Mouse (Mus musculus): ENCODE data around the gene Olfr455.

Gene Olfr455

DNA sequence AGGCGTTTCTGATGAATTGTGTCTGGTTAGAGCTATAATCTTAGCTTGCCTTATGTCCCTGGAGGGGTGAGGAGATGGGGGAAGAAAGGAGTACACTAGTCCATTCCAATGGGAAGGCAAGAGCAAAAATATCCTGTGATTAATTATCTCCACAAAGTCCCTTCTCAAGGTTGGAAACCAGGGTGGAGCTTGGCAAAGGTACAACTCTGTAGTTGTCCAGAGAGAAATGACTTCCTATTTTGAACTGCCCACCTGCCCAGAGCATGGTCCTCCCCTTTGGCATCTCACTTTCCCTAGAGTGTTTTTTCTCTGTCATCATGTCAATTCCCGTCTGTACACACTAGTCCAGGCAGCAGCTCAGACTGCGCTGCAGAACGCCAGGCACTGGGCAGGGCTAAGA is at the start of gene Olfr455:
Olfr455 (minus strand) TSS at position 127 of the 400 bp plus-strand sequence.
- in situ Hi-C loops (cut with MboI, MseI): no loop called here

DNA sequence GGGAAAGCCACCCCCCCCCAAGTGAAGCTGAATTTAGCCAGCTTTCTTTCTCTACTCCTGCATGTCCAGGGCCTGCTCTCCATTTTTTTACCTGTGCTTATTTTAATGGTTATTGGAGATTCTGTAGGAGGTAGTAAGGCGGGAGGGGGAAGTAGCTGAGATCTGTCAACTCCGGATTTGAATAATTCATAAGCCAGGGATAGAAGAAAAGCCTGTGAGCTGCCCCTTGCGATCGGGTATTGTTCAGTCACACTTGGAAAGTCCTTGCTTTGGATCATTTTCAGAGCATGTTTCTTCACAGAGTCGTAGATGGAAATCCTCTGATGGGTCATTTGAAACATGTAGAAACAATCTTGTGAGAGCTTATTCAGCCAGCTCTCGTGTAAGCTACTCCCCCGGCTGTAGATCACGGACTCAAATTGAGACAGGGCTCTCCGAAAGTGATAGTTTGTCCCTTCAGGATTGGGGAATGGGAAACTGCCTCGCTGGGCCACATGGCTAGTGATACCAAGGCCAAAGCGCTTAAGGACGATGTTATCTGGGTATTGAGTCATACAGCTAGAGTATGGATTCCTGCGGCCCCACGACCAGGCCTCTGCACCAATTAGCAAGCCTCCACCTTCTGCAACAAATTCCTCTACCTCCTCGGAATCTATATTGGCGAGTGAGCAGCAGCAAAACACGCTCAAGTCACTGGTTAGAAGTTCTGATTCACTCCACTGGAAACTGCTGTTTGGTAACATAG is 45.9 kb upstream of the Olfr455 start:
- in situ Hi-C loops (cut with MboI, MseI): loop anchor here (25.0 kb wide), 1 partner anchor 981 kb away; the partner anchor contains the start of gene Ephb6 (in 2 of the 2)

DNA sequence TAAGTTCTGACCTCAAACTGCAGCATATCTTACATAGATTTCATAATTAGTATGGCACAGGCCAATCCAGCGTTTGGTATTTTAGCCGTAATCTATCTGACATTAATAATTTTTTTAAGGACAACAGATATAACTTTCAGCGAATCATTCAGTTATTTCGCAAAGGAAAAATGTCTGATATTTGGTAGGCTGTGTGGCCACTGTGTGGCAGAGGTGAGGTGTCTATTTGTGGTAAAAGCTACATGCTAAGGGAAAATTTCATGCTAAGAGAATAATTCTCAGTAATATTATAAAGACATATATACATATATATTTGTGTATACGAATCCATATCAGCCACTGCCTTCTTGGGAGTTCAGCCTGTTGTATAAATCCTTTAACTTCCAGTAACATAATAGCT is 39.2 kb upstream of the Olfr455 start:
- in situ Hi-C loops (cut with MboI, MseI): loop anchor here (5.0 to 25.0 kb wide), 5 partner anchors 282 to 1472 kb away; partner anchors contain the start of gene Ephb6 (in 2 of the 2)

DNA sequence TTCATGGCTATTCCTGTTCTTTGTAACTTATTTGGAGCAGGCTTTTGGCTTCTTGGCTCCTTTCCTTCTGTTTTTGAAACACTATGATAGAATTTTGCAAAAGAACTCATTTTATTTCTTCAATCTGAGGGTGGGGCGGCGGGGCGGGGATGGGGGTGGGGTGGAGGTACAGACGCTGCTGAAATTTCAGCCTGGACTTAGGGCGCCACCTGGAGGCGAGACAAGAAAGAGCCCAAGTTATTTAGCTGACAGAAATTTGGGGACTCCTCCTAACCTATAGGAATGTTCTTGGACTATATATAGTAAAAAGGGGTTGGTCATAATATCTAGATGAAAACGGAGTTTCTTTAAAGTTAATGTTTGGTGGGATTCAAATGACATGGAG is 36.1 kb upstream of the Olfr455 start:
- in situ Hi-C loops (cut with MboI, MseI): loop anchor here (5.0 to 25.0 kb wide), 6 partner anchors 279 to 1469 kb away; partner anchors contain the start of gene Ephb6 (in 2 of the 2)

DNA sequence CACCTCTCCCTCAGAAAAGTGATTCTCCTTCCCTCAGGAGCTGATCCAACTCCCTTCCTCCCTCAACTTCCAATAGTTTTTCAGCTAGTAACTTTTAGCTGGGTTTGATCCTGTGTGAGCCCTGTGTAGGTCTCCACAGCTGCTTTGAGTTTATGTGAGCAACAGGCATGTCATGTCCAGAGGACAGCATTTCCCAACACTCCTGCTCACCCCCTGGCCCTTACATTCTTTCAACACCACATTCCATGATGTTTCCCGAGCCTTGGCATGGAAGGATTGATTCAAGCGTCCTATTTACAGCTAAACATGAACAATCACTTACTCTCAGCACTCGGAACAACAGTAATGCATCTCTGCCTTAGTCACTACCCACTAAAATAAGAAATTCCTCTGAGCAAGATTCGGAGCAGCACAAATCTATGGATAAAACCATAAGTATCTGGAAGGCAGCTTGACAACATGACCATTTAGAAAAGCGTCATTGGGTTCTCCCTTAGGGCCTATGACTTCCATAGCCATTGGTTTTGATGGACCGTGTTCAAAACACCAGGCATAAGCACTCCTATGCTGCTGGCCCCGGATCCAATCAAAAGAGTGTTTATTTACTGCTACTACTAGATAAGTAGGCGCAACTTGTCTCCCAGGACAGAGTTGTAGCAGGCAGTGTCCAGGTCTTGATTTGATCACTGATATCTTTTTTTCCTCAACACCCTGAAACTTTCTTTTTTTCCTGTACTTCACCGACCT is 35.5 kb upstream of the Olfr455 start:
- in situ Hi-C loops (cut with MboI, MseI): loop anchor here (5.0 to 25.0 kb wide), 6 partner anchors 278 to 1468 kb away; partner anchors contain the start of gene Ephb6 (in 2 of the 2)

DNA sequence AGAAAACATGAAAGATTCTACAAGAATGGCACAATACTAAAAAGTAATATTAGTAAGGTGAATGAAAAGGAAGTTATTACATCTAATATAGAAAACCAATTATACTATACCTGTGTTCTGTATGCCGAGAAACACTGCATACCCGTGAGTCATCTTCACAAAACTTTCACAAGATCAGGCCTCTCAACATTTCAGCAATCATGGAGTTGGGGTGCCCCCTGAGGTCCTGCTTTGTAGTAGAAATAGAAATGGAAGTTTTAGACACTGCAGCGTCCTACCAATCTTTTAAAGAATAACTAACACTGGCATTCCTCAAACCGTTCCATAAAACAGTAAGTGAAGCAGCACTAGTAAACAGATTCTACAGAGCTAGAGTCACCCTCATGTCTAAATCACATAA is 31.3 kb upstream of the Olfr455 start:
- in situ Hi-C loops (cut with MboI, MseI): loop anchor here (25.0 kb wide), 1 partner anchor 966 kb away; the partner anchor contains the start of gene Ephb6 (in 2 of the 2)

DNA sequence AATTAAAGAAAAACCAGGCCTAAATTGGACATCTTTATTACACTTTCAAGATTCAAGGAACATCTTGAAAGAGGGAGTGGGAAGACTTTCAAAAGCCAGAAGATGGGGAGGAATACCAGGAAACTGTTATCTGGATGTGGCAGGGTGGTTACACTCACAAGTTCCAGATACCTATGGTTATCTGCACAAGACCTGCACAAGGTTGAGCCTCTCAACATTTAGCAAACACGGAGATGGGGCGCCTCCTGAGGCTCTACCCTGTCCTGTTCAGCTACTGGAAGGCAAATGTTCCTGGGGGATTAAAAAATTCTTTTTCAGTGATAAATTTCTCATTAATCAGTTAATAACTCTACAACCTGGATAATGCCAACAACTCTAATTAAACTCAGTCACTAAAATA is 30.0 kb upstream of the Olfr455 start:
- in situ Hi-C loops (cut with MboI, MseI): loop anchor here (25.0 kb wide), 1 partner anchor 965 kb away; the partner anchor contains the start of gene Ephb6 (in 2 of the 2)

DNA sequence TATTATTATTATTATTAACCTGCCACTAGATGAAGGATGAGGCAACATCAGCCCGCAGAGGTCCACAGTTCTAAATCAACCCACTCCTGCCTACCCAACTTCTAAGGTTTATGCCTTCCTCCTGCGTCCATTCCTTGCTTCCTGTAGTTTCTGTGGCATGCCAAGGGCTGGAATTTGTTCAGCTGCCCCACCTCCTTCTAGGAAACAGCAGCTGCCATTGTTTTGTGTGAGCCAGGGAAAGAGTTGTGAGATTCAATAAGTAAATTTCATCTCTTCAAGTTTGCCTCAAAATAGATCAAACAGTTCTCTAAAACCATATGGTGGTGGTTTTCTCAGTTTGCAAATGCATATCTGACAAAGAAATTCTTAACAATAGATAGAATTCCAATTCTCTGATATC is 20.8 kb upstream of the Olfr455 start:
- in situ Hi-C loops (cut with MboI, MseI): loop anchor here in 1 of 2 experiments (25.0 kb wide), 1 partner anchor 1531 kb away; the partner anchor contains the start of gene 2210010C04Rik

DNA sequence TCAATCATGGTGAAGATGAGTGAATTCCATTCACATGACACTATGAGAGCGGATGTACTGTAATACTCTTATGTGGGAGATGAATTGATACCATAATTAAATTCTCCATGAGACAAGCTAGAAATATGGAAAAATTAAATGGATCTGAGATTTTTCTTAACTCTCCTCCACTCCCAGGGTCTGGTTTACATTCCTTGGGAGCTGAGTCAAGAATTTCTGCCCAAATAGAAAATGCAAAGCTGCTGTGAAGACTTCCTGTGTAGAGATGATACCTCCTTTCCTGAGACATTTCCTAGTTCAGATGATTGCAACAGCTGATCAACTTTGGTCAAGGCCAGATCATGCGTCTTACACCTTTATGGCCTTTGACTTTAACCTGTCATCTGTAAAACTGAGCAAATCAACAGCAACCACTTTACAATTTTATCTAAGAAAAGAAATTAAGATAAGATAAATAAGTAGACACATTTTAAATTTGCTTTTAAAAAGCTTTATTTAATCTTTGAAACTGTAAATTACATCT is 18.8 kb upstream of the Olfr455 start:
- in situ Hi-C loops (cut with MboI, MseI): loop anchor here in 1 of 2 experiments (25.0 kb wide), 1 partner anchor 1529 kb away; the partner anchor contains the start of gene 2210010C04Rik

DNA sequence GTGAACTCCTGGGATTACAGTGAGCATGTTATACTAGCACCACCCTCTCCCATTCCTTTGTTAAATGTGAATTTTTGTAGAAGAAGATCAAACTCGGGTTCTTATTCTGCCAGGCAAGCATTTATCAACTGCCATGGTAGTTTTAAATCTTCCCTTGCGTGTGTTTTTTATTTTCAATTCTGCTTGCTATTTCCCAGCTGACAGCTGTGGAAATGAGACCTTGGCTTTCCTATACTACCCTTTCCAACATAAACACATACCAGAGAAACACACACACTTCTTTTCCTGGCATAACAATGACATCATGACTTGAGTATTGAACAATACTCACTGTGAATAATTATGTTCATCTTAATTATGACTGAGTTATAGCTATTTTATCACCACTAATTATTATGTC is 14.9 kb upstream of the Olfr455 start:
- in situ Hi-C loops (cut with MboI, MseI): loop anchor here in 1 of 2 experiments (25.0 kb wide), 1 partner anchor 1525 kb away; the partner anchor contains the start of gene 2210010C04Rik

DNA sequence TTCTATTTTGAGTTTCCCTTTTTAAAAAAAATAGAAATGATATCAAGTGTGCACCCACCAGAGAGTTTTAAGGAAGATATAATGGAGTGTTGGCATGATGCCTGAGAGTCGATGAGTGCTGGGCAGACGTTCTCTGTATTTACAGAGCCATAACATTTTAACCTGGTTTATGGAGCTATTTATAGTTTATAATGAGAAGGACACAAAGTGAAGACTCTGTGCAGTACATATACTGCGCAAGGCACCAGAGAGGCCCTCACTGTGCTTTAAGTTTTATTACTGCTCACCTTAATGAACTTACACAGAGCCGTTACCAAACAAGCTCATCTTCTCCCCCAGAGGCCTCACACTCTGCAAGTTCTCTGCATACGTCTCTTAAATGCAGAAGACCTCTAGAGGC is 13.5 kb upstream of the Olfr455 start:
- in situ Hi-C loops (cut with MboI, MseI): loop anchor here in 1 of 2 experiments (25.0 kb wide), 1 partner anchor 1524 kb away; the partner anchor contains the start of gene 2210010C04Rik

DNA sequence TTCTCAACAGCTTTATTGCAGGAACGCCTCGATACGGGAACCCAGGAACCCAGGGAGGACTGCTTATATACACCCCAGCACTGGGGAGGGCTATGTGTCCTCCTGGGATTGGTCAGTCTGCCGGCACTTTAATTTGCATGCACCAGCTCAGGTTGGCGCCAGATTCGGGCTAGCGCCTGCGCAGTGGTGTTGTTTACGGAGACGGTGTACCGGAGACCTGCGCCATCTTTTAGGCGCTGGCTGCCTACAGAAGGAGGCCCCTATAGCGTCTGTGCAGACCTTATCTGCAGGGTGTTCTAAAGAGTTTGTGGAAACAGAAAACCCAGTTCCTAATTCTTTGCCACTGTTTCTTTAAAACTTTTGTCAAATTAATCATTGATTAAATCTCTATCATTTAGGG is 11.3 kb upstream of the Olfr455 start:
- in situ Hi-C loops (cut with MboI, MseI): loop anchor here in 1 of 2 experiments (25.0 kb wide), 1 partner anchor 1521 kb away; the partner anchor contains the start of gene 2210010C04Rik

DNA sequence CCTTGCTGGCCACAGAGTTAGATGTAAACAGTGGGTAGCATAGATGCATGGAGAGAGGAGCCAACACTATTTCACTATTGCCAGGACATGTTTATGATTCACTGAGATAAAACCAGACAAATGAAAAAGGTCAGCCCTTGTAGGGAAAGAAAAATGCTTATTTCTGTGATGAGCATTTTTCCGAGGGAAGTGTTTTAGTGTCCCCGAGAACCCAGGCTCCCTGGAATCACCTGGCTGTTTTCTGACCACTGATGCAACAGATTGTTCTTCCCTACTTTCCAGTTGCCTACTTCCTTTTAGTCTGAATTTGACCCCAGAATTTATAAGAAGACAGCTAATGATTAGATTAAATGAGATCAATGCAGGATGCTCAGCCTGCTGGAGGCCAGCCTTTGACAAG is 1.2 kb downstream of the Olfr455 start:
- in situ Hi-C loops (cut with MboI, MseI): no loop called here

DNA sequence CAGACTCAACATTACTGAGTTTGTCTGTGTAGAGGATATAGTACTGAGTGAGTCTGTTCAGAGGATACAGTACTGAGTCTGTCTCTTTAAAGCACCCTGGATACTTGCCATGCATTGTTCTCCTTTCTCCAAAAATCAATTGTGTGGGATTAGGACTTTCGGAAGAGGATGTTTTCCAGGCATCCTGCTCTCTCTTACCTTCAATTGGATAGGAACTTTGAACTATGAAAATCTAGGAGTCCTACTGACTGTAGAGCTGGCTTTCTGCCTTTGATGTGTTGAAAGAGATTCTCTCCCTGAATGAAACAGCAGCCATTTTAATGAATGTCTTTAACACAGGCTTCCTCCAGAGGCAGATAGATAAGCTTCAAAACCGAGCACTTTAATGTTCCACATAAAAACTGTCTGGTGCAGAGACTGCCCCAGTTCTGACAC is 1.9 kb downstream of the Olfr455 start:
- in situ Hi-C loops (cut with MboI, MseI): no loop called here

DNA sequence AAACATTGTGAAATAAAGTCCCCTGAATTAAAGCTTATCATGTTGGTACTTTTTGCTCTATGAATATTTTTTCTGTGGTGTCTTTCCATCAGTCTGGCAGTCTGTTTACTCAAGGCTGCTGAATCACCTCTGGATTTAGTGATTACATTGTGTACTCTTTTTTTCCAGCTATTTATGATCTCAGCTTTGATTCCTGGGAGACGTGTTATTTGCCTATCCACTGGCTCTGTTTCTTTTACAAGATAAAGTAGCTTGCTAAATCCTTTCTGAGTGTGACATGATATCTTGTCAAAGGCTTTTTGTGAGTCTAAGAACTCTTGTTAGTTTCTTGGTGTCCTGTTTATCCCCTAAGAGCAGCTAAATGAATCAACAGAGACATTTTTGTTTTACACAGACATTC is 2.5 kb downstream of the Olfr455 start:
- in situ Hi-C loops (cut with MboI, MseI): no loop called here

DNA sequence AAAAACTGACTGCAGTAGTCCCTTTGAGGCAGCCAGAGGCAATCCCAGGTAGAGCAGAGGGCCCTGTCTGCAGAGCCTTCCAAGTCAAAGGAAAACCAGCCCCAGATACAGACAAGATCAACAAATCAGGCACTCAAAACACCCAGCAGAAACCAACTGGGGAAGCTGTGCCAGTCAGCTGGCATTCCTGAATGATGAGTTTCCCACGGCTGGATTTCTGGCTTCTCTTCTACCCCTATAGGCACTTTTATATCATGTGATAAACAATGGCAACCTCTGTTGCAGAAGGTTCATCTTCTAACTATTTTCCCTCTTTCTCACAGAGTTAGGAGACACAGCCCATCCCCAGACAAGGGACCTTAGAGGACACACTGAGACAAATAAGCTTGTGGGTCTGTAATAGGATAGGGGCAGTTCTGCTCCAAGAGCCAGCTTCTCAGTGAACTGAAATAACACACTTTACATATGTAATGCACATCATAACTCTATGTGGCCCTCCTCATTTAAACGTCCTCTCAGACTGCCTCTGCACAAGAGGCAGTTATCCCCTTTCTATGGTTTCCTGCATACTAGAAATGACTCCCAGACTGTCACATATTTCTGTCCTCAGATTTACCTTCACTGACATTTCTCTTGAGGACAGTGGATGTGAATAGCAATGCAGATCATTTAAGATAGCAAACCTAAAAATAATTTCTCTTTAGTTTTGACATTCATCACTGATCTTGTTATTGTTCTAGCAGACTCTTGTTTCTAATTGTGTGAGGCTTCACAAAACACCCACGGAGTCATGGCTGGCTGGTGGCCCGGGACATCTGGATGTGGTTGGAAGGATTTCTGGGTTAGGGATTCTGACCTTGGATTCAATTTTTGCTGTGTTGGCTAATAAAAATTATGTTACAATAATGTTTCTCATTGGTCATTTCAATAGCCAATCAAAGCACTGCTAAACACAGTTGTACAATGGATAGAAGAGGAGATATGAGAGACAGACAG is 5.1 kb downstream of the Olfr455 start:
- in situ Hi-C loops (cut with MboI, MseI): no loop called here

DNA sequence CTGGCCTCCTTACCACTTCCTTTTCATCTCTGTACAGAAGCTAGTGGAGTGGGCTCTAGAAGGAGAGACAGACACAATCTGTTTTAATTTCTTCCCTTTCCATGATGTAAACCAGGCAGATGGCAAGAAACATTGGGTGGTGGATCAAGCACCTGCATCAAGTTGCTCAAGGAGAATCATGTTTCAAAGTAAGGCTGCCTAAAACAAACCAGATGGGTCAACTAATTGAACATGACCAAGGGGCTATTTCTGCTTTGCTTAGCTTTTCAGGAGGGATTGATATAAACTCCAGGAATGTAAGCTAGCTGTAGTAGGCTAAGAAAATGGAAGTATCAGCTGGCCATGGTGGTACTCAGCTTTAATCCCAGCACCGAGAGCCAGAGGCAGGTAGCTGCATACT is 6.7 kb downstream of the Olfr455 start:
- in situ Hi-C loops (cut with MboI, MseI): no loop called here

DNA sequence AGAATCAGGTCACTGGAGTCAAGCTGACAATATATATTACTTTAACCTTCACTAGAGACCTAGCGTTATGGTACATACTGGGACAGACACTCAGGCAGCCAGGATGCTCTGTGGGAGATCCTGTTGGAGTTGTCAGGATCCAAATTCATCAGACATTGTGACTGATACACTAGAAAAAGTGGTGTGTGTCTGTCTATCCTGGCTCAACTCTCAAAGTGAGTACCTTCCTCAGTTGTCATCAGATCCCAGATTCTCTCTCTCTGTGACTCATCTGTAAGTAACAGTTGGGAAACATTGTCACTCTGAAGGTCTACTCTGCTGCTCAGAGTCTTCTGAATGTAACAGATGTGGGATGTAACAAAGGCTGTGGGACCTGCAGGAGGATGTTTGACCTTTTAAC is 7.7 kb downstream of the Olfr455 start:
- in situ Hi-C loops (cut with MboI, MseI): no loop called here

DNA sequence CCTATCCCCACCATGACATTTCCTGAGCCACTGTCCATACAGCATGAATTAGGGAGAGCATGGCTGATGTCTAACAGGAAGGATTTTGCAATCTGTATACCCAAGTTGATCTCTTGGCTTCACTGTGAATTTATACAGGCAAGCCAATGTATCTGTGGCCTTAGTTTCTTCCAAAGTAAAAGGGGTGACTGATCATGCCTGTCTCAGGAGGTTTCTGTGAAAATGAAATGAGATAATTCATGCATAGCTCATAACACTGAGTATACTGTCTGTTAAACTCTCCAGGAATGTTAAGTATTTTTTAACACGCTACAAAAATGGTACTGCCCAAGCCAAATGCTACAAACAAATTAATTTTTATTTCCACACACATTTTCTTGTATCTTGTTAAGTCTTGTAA is 33.9 kb downstream of the Olfr455 start:
- in situ Hi-C loops (cut with MboI, MseI): no loop called here

DNA sequence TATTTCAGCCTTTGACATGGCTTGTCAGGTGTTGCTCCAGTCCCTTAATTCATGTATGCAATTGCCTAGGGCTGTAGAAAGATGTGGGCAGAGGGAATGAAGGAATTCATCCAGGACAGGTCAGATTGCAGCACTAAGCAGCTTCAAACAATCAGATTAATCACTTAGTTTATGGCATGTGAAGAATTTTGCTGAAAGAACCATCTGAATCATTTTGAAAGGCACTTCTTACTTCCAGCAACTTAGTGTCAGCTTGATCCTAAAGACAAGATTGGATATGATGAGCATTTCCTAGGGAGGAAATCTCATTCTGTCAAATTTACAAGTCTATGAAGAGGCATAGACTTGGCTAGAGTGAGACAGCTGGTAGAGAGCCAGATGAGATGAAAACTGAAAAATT is 38.1 kb downstream of the Olfr455 start:
- in situ Hi-C loops (cut with MboI, MseI): no loop called here

Measured in T-helper 17 cell (primary cell).